Mouse (Mus musculus) layer of hippocampus, postnatal 10 days (tissue): ENCODE data around the gene Cmtm8. TPM values are rescaled to one million over a fixed set of nuclear protein-coding genes. Genes with fewer than 3 reads are reported as not detected.
A peak's percentile ranks its signal among the peaks of the same experiment; 100 is the strongest.

ENCODE experiments used
- DNase-seq, 2 experiments: peaks; one replicate each; pipeline ENCODE4 v3.0.0; 2021; ENCODE audit warnings: low spot score in 2 of 2
- total RNA-seq, 2 experiments: library from RNA; stranded (reverse); gene quantifications; 2 replicates each; pipeline ENCODE4 v1.2.3; 2021

Cmtm8 gene
- total RNA-seq, 2 experiments from 2014 or later, result 1.7 to 2.9 TPM

- no peak for DNase-seq
Observed at GRCm38 (mm10) chr9:114821548-114822289, 22.2 kb downstream of the Cmtm8 start.

- no peak for DNase-seq
Observed at GRCm38 (mm10) chr9:114818918-114819317, 25.0 kb downstream of the Cmtm8 start.

GRCm38 (mm10) chr9:114817012-114817411, 26.9 kb downstream of the Cmtm8 start:
- no peak for DNase-seq

GRCm38 (mm10) chr9:114816121-114816520, 27.8 kb downstream of the Cmtm8 start:
- no peak for DNase-seq

- DNase-seq, result peak in 1 of 2 experiments; percentile 34
Observed at GRCm38 (mm10) chr9:114815315-114815714, 28.6 kb downstream of the Cmtm8 start.

- DNase-seq, result no peak
Observed at GRCm38 (mm10) chr9:114812001-114812400, 32.0 kb downstream of the Cmtm8 start.

GRCm38 (mm10) chr9:114810837-114811236, 33.1 kb downstream of the Cmtm8 start:
- DNase-seq, result no peak

- no peak for DNase-seq
Observed at GRCm38 (mm10) chr9:114808671-114809070, 35.3 kb downstream of the Cmtm8 start.

- DNase-seq, result no peak
Observed at GRCm38 (mm10) chr9:114807261-114807660, 36.7 kb downstream of the Cmtm8 start.

- peak; percentile 31 to 44 for DNase-seq
Observed at GRCm38 (mm10) chr9:114805151-114805671, 38.7 kb downstream of the Cmtm8 start.

- DNase-seq, result no peak
Observed at GRCm38 (mm10) chr9:114802191-114802590, 41.8 kb downstream of the Cmtm8 start.

GRCm38 (mm10) chr9:114801301-114801700, 42.7 kb downstream of the Cmtm8 start:
- DNase-seq, result no peak

GRCm38 (mm10) chr9:114799498-114800107, 44.4 kb downstream of the Cmtm8 start:
- no peak for DNase-seq

- DNase-seq, result no peak
Observed at GRCm38 (mm10) chr9:114798845-114799244, 45.1 kb downstream of the Cmtm8 start.

- DNase-seq, result peak; percentile 94 to 95
Observed at GRCm38 (mm10) chr9:114797329-114798004, 46.5 kb downstream of the Cmtm8 start.

- DNase-seq, result no peak
Observed at GRCm38 (mm10) chr9:114796473-114797050, 47.4 kb downstream of the Cmtm8 start.

- DNase-seq, result no peak
Observed at GRCm38 (mm10) chr9:114794491-114794890, 49.5 kb downstream of the Cmtm8 start.

- no peak for DNase-seq
Observed at GRCm38 (mm10) chr9:114793764-114794295, 50.1 kb downstream of the Cmtm8 start.

- DNase-seq, result no peak
Observed at GRCm38 (mm10) chr9:114789989-114790388, 54.0 kb downstream of the Cmtm8 start.

GRCm38 (mm10) chr9:114789557-114789956, 54.4 kb downstream of the Cmtm8 start:
- DNase-seq, result no peak

GRCm38 (mm10) chr9:114788697-114789096, 55.3 kb downstream of the Cmtm8 start:
- no peak for DNase-seq
